Mouse (Mus musculus) embryonic fibroblast, embryonic 13.5 days (primary cell): Measurements from ENCODE around the gene Tspan33.

Experiments
- CTCF ChIP-seq: IDR thresholded peaks from 2 replicates; pipeline ENCODE4 v1.5.1; 2011; ENCODE audit warnings: mild to moderate bottlenecking, control low read depth, low read length, moderate library complexity, borderline replicate concordance; ENCODE audit not compliant: insufficient read depth
- POLR2A ChIP-seq: IDR thresholded peaks from 2 replicates; pipeline ENCODE4 v1.6.1; 2011; ENCODE audit warnings: low read depth, mild to moderate bottlenecking, control low read depth, low read length, moderate library complexity

- no peak for TF ChIP-seq POLR2A
- TF ChIP-seq CTCF = no peak
Observed at GRCm38 (mm10) chr6:29689458-29689857, 4.6 kb upstream of the Tspan33 start.
